Mouse (Mus musculus): ENCODE results near the gene Rhd. TPM values are rescaled to one million over a fixed set of nuclear protein-coding genes. Genes with fewer than 3 reads are reported as not detected.

Gene Rhd
- polyA plus RNA-seq, 1 experiment, result 0.06 TPM

DNA sequence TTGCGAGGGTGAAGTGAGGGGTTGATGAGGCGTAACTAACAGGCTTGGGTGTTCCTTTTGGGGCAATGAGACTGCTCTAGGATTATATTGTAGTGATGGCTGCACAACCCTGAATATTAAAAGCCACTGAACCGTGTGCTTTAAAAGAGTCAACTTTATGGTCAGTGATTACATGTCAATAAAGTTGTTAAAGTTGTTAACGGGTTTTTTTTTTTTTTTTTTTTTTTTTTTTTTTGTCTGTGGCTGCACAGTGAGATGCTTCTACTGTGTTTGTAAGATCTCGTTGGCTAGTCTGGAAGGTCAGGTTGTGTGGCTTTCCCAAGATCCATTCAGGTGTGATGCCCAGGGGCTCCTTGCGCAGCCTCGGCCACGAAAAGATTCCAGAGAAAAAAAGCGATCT lies 75.6 kb downstream of the Rhd start:
- Histone ChIP-seq H3K4me3 (ENCODE audit: insufficient read depth, low read length) (no peak overlapping the region), H3K27ac (ENCODE audit: insufficient read depth, low read length) (no peak overlapping the region), H3K4me1 (ENCODE audit: control insufficient read depth, insufficient read depth, low read length) (no peaks in the 10 kb centered on the region)
- TF ChIP-seq POLR2A (IDR thresholded peaks at IDR 0.05; ENCODE audit: extremely low read depth, insufficient read depth, low read length) (no peak), CTCF (IDR thresholded peaks at IDR 0.05; ENCODE audit: extremely low read depth, insufficient read depth, low read length) (no peak)

DNA sequence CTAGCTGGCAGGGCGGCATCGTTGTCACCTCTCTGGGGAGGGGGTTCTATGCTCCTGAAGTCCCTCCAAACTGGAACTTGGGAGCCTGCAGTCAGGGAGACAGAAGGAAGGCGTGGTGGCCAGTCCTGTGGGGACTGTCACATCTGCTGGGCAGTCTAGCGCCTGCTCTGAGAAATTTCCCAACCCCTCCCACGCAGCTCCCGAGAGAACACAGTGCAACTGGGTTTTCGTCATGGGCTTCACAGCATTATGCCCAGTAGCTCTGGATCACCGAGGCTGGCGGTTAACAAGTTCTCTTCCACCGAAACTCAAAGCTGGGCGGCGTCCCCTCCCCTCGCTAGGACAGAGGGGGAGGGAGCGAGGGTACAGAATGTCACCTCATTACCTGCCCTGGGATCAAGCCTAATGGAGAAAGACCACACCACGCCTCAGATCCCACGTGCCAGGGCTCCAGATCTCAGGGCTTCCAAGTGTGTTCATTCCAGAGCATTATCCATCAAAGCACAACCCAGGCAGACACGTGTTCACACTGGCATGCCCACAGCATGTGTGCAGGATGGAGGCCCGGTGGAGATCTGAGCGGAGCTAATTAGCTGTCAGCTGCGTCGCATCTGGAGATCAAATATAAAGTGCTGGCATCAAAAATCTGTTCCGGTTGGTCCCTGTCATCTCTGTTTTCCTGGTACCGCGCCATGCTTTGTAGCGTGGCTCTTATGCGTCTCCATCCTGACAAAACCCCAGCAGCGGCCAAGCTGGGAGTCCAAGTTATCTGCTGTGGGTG lies 79.6 kb downstream of the Rhd start:
- H3K4me3 ChIP-seq (ENCODE audit: insufficient read depth, low read length), result no peak overlapping the region
- H3K27ac ChIP-seq (ENCODE audit: insufficient read depth, low read length), result no peak overlapping the region
- TF ChIP-seq CTCF (IDR thresholded peaks at IDR 0.05; ENCODE audit: extremely low read depth, insufficient read depth, low read length) (no peak), POLR2A (IDR thresholded peaks at IDR 0.05; ENCODE audit: extremely low read depth, insufficient read depth, low read length) (no peak)
- H3K4me1 ChIP-seq (ENCODE audit: control insufficient read depth, insufficient read depth, low read length), result no peaks in the 10 kb centered on the region; the same call in 1 of the 2 replicates

Other genes starting within 250 kb of the Rhd start
- 18.9 and 20.5 TPM in 2 replicates for gene Man1c1, start 160.2 kb upstream of the Rhd start, polyA plus RNA-seq (2012; rRNA removed)
- 3.0 and 3.3 TPM in 2 replicates for gene Ldlrap1, start 96.5 kb upstream of the Rhd start, polyA plus RNA-seq (2012; rRNA removed)
- 42.2 and 47.0 TPM in 2 replicates for gene Maco1, start 11.2 kb upstream of the Rhd start, polyA plus RNA-seq (2012; rRNA removed)
- 165 and 171 TPM in 2 replicates for gene Tmem50a, start 50.5 kb downstream of the Rhd start, polyA plus RNA-seq (2012; rRNA removed)
- gene Rsrp1, start 59.1 kb downstream of the Rhd start, polyA plus RNA-seq (2012; rRNA removed), result 545 and 625 TPM in 2 replicates
- gene Syf2, start 66.4 kb downstream of the Rhd start, polyA plus RNA-seq (2012; rRNA removed), result 79.4 and 83.8 TPM in 2 replicates